Mouse (Mus musculus) liver, adult 2 months (tissue): ENCODE results near the gene Leng1. TPM values are rescaled to one million over a fixed set of nuclear protein-coding genes. Genes with fewer than 3 reads are reported as not detected.

Source experiments
- DNase-seq: peaks from one replicate; pipeline ENCODE4 v3.0.0-alpha.2; 2011; ENCODE audit warnings: low read depth, low spot score; ENCODE audit errors: extremely low read depth
- H3K27ac ChIP-seq: fragments of 200-500 bp; replicated peaks from 2 replicates; pipeline ENCODE4 v1.5.1; 2012; ENCODE audit warnings: low read depth, mild to moderate bottlenecking, control low read depth, inconsistent platforms, low read length; ENCODE audit not compliant: insufficient read depth
- H3K27me3 ChIP-seq: fragments of 200-500 bp; 2 replicates; pipeline ENCODE4 v1.6.1; 2012; ENCODE audit warnings: mild to moderate bottlenecking, moderate library complexity, low read length, inconsistent platforms; ENCODE audit not compliant: control insufficient read depth, insufficient read depth
- H3K36me3 ChIP-seq: fragments of 200-500 bp; 2 replicates; pipeline ENCODE4 v1.6.1; 2012; ENCODE audit warnings: low read length, inconsistent platforms; ENCODE audit not compliant: control insufficient read depth, insufficient read depth
- H3K4me1 ChIP-seq: fragments of 200-500 bp; 2 replicates; pipeline ENCODE4 v1.6.1; 2011; ENCODE audit warnings: low read length; ENCODE audit not compliant: control insufficient read depth, insufficient read depth
- H3K4me3 ChIP-seq: fragments of 200-500 bp; 2 replicates; pipeline ENCODE4 v1.5.1; 2011; ENCODE audit warnings: low read depth, mild to moderate bottlenecking, control low read depth, low read length, moderate library complexity; ENCODE audit not compliant: insufficient read depth
- H3K79me2 ChIP-seq: fragments of 200-500 bp; 2 replicates; pipeline ENCODE4 v1.6.1; 2012; ENCODE audit warnings: inconsistent platforms, mild to moderate bottlenecking, low read length, moderate library complexity; ENCODE audit not compliant: control insufficient read depth, insufficient read depth
- H3K9ac ChIP-seq: fragments of 200-500 bp; 2 replicates; pipeline ENCODE4 v1.6.1; 2012; ENCODE audit warnings: low read depth, mild to moderate bottlenecking, control low read depth, inconsistent platforms, low read length
- CTCF ChIP-seq: fragments of 200-500 bp; IDR thresholded peaks from 2 replicates; pipeline ENCODE4 v1.5.1; 2011; ENCODE audit warnings: low read depth, low read length, control low read depth
- POLR2A ChIP-seq: fragments of 200-500 bp; IDR thresholded peaks from 2 replicates; pipeline ENCODE4 v1.6.1; 2011; ENCODE audit warnings: low read length, control low read depth; ENCODE audit not compliant: insufficient read depth; ENCODE audit errors: extremely low read depth
- WGBS: fragments of 180-500 bp; shearing (Covaris S2); methylation state at CpG from one replicate; pipeline ENCODE4 v1.1.7; 2018; 5-methylcytosine and 5-hydroxymethylcytosine counted together
- polyA plus RNA-seq: library from polyadenylated mRNA; depleted of rRNA; stranded (reverse); fragments of >200 nt; gene quantifications from 2 replicates; pipeline ENCODE4 v1.2.3, GENCODE M21; 2012
- total RNA-seq: library from RNA; depleted of rRNA; stranded (reverse); fragments of >200 nt; gene quantifications from 2 replicates; pipeline ENCODE4 v1.2.3, GENCODE M21; 2014

Leng1 gene
- total and polyA plus RNA-seq, 2 experiments: 3.6 to 5.3 TPM

- no peak; the same call in 1 of the 2 replicates for TF ChIP-seq POLR2A
- no peak for TF ChIP-seq CTCF
- Histone ChIP-seq H3K4me1 (peaks cover 7% of the 10 kb centered on the region; the same call in 1 of the 2 replicates), H3K79me2 (peaks cover 5% of the 10 kb centered on the region; the same call in 1 of the 2 replicates), H3K27me3 (no peaks in the 10 kb centered on the region), H3K4me3 (peak overlapping the region; percentile 93), H3K9ac (peak overlapping the region; percentile 59), H3K36me3 (peaks cover 11% of the 10 kb centered on the region; the same call in 1 of the 2 replicates), H3K27ac (peak overlapping the region; percentile 74)
- DNase-seq: no peak
- under 1% methylated on average over 18 of the region's 18 CpGs for WGBS
Observed at GRCm38 (mm10) chr7:3693809-3694075, 28.1 kb upstream of the Leng1 start.

DNA sequence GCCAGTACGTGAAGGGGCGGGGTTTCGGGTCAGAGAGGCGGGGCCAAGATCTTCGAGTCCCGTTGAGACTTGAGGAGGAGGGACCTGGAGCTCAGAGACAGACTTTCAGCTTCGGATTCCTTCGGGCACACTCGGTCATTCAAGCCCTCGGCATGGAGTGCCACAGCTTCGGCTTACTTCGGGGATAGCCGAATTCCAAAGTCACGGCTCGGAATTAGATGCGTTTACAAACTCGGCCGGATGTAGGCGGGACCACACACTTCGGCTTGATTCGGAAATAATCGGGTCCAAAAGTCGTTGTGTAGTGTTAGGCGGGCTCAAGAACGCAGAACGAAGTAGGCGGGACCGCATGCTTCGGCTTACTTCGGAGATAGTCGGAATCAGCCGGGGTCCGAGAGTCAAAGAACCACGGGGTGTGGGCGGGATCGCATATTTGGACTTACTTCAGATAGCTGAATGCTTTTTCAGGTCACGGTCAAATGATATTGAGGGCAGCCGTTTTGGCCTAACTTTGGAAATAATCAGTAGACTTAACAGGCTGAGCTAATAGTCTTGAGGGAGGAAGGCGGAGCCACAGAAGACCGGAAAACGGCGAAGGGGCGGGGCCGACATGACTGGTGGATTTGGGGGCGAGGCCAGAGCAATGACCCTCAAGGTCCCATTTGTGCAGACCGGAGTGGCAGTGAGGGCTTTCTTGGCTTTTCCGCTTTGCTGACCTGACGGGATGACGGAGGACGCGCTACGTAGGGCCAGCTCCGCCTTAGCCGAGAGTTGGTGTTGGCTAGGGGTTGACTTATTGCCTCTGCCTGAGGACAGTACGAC is 27.6 kb upstream of the Leng1 start, which contains the start of gene Mboat7:
Gene Mboat7 (minus strand): TSS at position 537 of the 822 bp plus-strand sequence.
- H3K4me3 ChIP-seq: peak within 1 kb of the TSS; percentile 93
- peak within 1 kb of the TSS; percentile 74 for H3K27ac ChIP-seq
- no peak for TF ChIP-seq CTCF
- peak; percentile 75; the same call in 1 of the 2 replicates for TF ChIP-seq POLR2A
- H3K9ac ChIP-seq: peak within 1 kb of the TSS; percentile 95
- H3K36me3 ChIP-seq: peaks cover 10% of the 10 kb centered on the region; the same call in 1 of the 2 replicates
- H3K4me1 ChIP-seq: peaks cover 7% of the 10 kb centered on the region; the same call in 1 of the 2 replicates
- peaks cover 5% of the 10 kb centered on the region; the same call in 1 of the 2 replicates for H3K79me2 ChIP-seq
- peak; percentile 97 for DNase-seq
- no peaks in the 10 kb centered on the region for H3K27me3 ChIP-seq
- WGBS: under 1% methylated on average over 55 of the region's 55 CpGs

GRCm38 (mm10) chr7:3692382-3692986 is 26.8 kb upstream of the Leng1 start, which contains the start of gene Tsen34:
Gene Tsen34 (plus strand): TSS chr7:3692863.
- peaks cover 8% of the 10 kb centered on the region for H3K36me3 ChIP-seq
- H3K9ac ChIP-seq: peak within 1 kb of the TSS; percentile 95

GRCm38 (mm10) chr7:3691919-3692318 is 26.3 kb upstream of the Leng1 start:
- peaks cover 7% of the 10 kb centered on the region; the same call in 1 of the 2 replicates for H3K4me1 ChIP-seq
- H3K36me3 ChIP-seq: peaks cover 8% of the 10 kb centered on the region
- 42% methylated on average over 3 of the region's 3 CpGs for WGBS
- H3K27ac ChIP-seq: no peak overlapping the region
- peak overlapping the region; percentile 95; the same call in 1 of the 2 replicates for H3K9ac ChIP-seq
- H3K79me2 ChIP-seq: peaks cover 5% of the 10 kb centered on the region; the same call in 1 of the 2 replicates
- TF ChIP-seq POLR2A (no peak), CTCF (no peak)
- no peak for DNase-seq
- no peak overlapping the region; the same call in 1 of the 2 replicates for H3K4me3 ChIP-seq
- H3K27me3 ChIP-seq: no peaks in the 10 kb centered on the region

More at GRCm38 (mm10) chr7:3692382-3692986, 26.8 kb upstream of the Leng1 start, which contains the start of gene Tsen34:
- WGBS: under 1% methylated on average over 49 of the region's 49 CpGs
- TF ChIP-seq CTCF (0 out of 2 replicates have a peak, but pooled peaks have one; percentile 18), POLR2A (0 out of 2 replicates have a peak, but pooled peaks have one; percentile 22)
- peak; percentile 31 for DNase-seq
- Histone ChIP-seq H3K4me1 (peaks cover 7% of the 10 kb centered on the region; the same call in 1 of the 2 replicates), H3K79me2 (peaks cover 5% of the 10 kb centered on the region; the same call in 1 of the 2 replicates), H3K27me3 (no peaks in the 10 kb centered on the region), H3K27ac (peak within 1 kb of the TSS; percentile 74), H3K4me3 (peak within 1 kb of the TSS; percentile 93)

- no peak overlapping the region for H3K9ac ChIP-seq
- no peak overlapping the region for H3K27ac ChIP-seq
- H3K36me3 ChIP-seq: peaks cover 17% of the 10 kb centered on the region
- H3K79me2 ChIP-seq: no peaks in the 10 kb centered on the region
- TF ChIP-seq POLR2A: no peak
- TF ChIP-seq CTCF: no peak
- DNase-seq: no peak
- no peak overlapping the region for H3K4me3 ChIP-seq
- no peaks in the 10 kb centered on the region for H3K4me1 ChIP-seq
- 93% methylated on average over 31 of the region's 31 CpGs for WGBS
- no peaks in the 10 kb centered on the region for H3K27me3 ChIP-seq
Observed at GRCm38 (mm10) chr7:3685400-3686187, 20.0 kb upstream of the Leng1 start.
